Comparison of ENCODE assay signal across 27 mouse cellular contexts in the genomic region with DNA sequence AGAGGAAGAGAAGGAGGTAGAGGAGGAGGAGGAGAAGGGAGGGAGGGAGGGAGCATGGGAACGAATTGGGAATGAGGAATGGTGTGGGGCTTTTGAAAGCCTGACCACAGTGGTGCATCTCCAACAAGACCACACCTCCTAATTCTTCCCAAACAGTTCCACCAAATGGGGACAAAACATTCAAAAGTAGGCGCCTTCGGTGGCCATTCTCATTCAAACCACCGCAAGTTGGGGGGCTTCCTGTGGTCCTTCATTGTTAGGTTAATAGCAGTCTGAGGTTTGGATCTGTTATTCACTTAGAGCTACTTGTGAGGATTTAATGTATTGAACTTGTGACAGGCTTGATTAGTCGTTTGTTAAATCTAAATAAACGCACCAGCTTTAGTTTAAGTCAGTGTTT. TPM values are rescaled to one million over a fixed set of nuclear protein-coding genes. Genes with fewer than 3 reads are reported as not detected.
"Had no signal": no experiment of that assay in that cellular context is flagged by ENCODE, and none has a peak within 500 bp of the region (broad histone marks: within the 10 kb centered on the region; RNA-seq: fewer than 3 reads in every experiment).

No protein-coding gene starts in this region.

- H3K27ac ChIP-seq: gastrocnemius, adult 2 months; heart, embryonic 10.5 days; hindbrain, embryonic 10.5 days; hindbrain, embryonic 12.5 days; hindbrain, embryonic 14.5 days; intestine, embryonic 15.5 days; left cerebral cortex, adult 2 months; limb, embryonic 10.5 days; limb, embryonic 12.5 days; liver, embryonic 13.5 days; liver, embryonic 15.5 days had no signal

- H3K27me3 ChIP-seq: heart, embryonic 12.5 days; hindbrain, embryonic 12.5 days; intestine, embryonic 15.5 days; limb, embryonic 12.5 days; liver, embryonic 13.5 days; liver, embryonic 15.5 days had no signal

- H3K9ac ChIP-seq: heart, embryonic 12.5 days; hindbrain, embryonic 12.5 days; hindbrain, embryonic 14.5 days; intestine, embryonic 15.5 days; limb, embryonic 12.5 days; liver, embryonic 13.5 days; liver, embryonic 15.5 days had no signal

- H3K9me3 ChIP-seq: heart, embryonic 10.5 days; heart, embryonic 12.5 days; hindbrain, embryonic 10.5 days; hindbrain, embryonic 12.5 days; intestine, embryonic 15.5 days; limb, embryonic 10.5 days; limb, embryonic 12.5 days; liver, embryonic 13.5 days; liver, embryonic 15.5 days had no signal

- DNase-seq: gastrocnemius, adult 2 months; gastrocnemius, postnatal 10 days; gastrocnemius, postnatal 25 days; heart, postnatal 10 days; heart, postnatal 4 days; kidney, adult 18-20 months; kidney, adult 8-10 months; kidney, postnatal 10 days; kidney, postnatal 25 days; kidney, postnatal 4 days; liver; liver, embryonic 13.5 days had no signal

- H3K4me2 ChIP-seq: heart, embryonic 12.5 days; hindbrain, embryonic 12.5 days; hindbrain, embryonic 14.5 days; intestine, embryonic 15.5 days; limb, embryonic 12.5 days; liver, embryonic 11.5 days; liver, embryonic 13.5 days; liver, embryonic 15.5 days had no signal

- ATAC-seq: hindbrain, embryonic 16.5 days; inflammation-experienced regulatory T-cells, adult 6 months; intestine, embryonic 15.5 days; intestine, postnatal 0 days had no signal

- H3K4me1 ChIP-seq: heart, embryonic 10.5 days; hindbrain, embryonic 10.5 days; hindbrain, embryonic 12.5 days; intestine, embryonic 15.5 days; limb, embryonic 10.5 days; limb, embryonic 12.5 days; liver, embryonic 13.5 days; liver, embryonic 15.5 days had no signal

- H3K4me3 ChIP-seq: gastrocnemius, adult 2 months; heart, embryonic 10.5 days; heart, embryonic 12.5 days; hindbrain, embryonic 10.5 days; hindbrain, embryonic 12.5 days; intestine, embryonic 15.5 days; left cerebral cortex, adult 2 months; limb, embryonic 10.5 days; limb, embryonic 12.5 days; liver, embryonic 13.5 days; liver, embryonic 15.5 days had no signal

- H3K36me3 ChIP-seq: liver, embryonic 13.5 days; liver, embryonic 15.5 days had no signal

RNA-seq across cellular contexts. Expression of gene Cavin4, which starts 38.4 kb away (rescaled TPM):
- total RNA-seq: granulocyte monocyte progenitor cell, adult 5-6 weeks had no signal
- polyA plus RNA-seq: inflammation-experienced regulatory T-cells, adult 6 months had no signal

RNA-seq across cellular contexts. Expression of gene Tmeff1, which starts 40.0 kb away (rescaled TPM):
- polyA plus RNA-seq: inflammation-experienced regulatory T-cells, adult 6 months had no signal
